In genomic region chr11:83294133-83294532, GRCm38 (mm10) we compare ENCODE assay signal across 24 mouse cellular contexts. TPM values are rescaled to one million over a fixed set of nuclear protein-coding genes. Genes with fewer than 3 reads are reported as not detected.
DNase-seq lines count a peak whose midpoint lies in the region; ATAC-seq lines count a peak whose summit lies in the region.
"Had no signal": no experiment of that assay in that cellular context is flagged by ENCODE, and none has a peak within 500 bp of the region (broad histone marks: within the 10 kb centered on the region; RNA-seq: fewer than 3 reads in every experiment).

No protein-coding gene starts in this region.

- no peak overlapping the region for H3K9ac ChIP-seq in heart, embryonic 15.5 days
- H3K9ac ChIP-seq in liver, embryonic 11.5 days (ENCODE audit: low read depth, low read length): no peak overlapping the region
- no peak overlapping the region for H3K9ac ChIP-seq in embryonic facial prominence, embryonic 13.5 days
- no peak overlapping the region for H3K9ac ChIP-seq in liver, embryonic 15.5 days
- H3K9ac ChIP-seq: hindbrain, embryonic 14.5 days; neural tube, embryonic 15.5 days had no signal

- no peak for DNase-seq in heart, postnatal 10 days
- no peak for DNase-seq in liver, embryonic 11.5 days (ENCODE audit: low spot score)
- no peak for DNase-seq in liver
- DNase-seq in MN1 (ENCODE audit: low spot score): no peak
- DNase-seq: adrenal gland, postnatal 25 days; cerebellum, adult 11 months; gastrocnemius, postnatal 14 days; heart, adult 2 months; kidney, adult 18-20 months; kidney, postnatal 10 days; midbrain, embryonic 14.5 days; right cerebral cortex, postnatal 14 days; spleen, adult 18-20 months; thymus, postnatal 36 days had no signal

- no peak overlapping the region for H3K27ac ChIP-seq in heart, embryonic 15.5 days
- no peak overlapping the region for H3K27ac ChIP-seq in liver, embryonic 11.5 days (ENCODE audit: low read depth, low read length)
- H3K27ac ChIP-seq in embryonic facial prominence, embryonic 13.5 days: no peak overlapping the region
- H3K27ac ChIP-seq in liver, embryonic 15.5 days (replicated peaks): no peak overlapping the region
- H3K27ac ChIP-seq: heart, adult 2 months; hindbrain, embryonic 14.5 days; neural tube, embryonic 15.5 days had no signal

- H3K4me2 ChIP-seq in heart, embryonic 15.5 days: peak overlapping the region; percentile 66
- peak overlapping the region; percentile 83; the same call in 1 of the 2 replicates for H3K4me2 ChIP-seq in liver, embryonic 11.5 days
- H3K4me2 ChIP-seq in embryonic facial prominence, embryonic 13.5 days: peak overlapping the region; percentile 77; the same call in 1 of the 2 replicates
- peak overlapping the region; percentile 76 for H3K4me2 ChIP-seq in liver, embryonic 15.5 days

- 86% methylated on average over 2 of the region's 2 CpGs for WGBS in heart, embryonic 15.5 days
- WGBS in liver, embryonic 11.5 days: 87% methylated on average over 2 of the region's 2 CpGs
- WGBS in embryonic facial prominence, embryonic 13.5 days: 90% methylated on average over 2 of the region's 2 CpGs
- 93% methylated on average over 2 of the region's 2 CpGs for WGBS in liver, embryonic 15.5 days (ENCODE audit: insufficient replicate concordance)

- H3K4me3 ChIP-seq in heart, embryonic 15.5 days: no peak overlapping the region; the same call in 1 of the 2 replicates
- H3K4me3 ChIP-seq in liver, embryonic 11.5 days (ENCODE audit: low read depth, low read length): no peak overlapping the region
- no peak overlapping the region for H3K4me3 ChIP-seq in embryonic facial prominence, embryonic 13.5 days
- peak overlapping the region; percentile 74; the same call in 1 of the 2 replicates for H3K4me3 ChIP-seq in liver, embryonic 15.5 days (replicated peaks)
- H3K4me3 ChIP-seq: heart, adult 2 months had no signal

- no peak for ATAC-seq in heart, embryonic 15.5 days (replicated peaks; ENCODE audit: insufficient number of reproducible peaks, insufficient read depth, low FRiP score, low read depth)
- no peak for ATAC-seq in liver, embryonic 11.5 days (replicated peaks; ENCODE audit: low FRiP score)
- no peak for ATAC-seq in embryonic facial prominence, embryonic 13.5 days (ENCODE audit: insufficient number of reproducible peaks, insufficient read depth, low FRiP score, low TSS enrichment, low read depth)
- no peak for ATAC-seq in liver, embryonic 15.5 days (ENCODE audit: insufficient read depth)
- ATAC-seq: activated CD4-positive, CD25-positive, alpha-beta regulatory T cell, adult 4 months; lung, postnatal 0 days had no signal

- intact Hi-C loops in heart, postnatal 10 days (cut with DNase I): loop anchor here (10.0 kb wide), 1 partner anchor 529 kb away; the partner anchor contains the start of genes Cct6b and Zfp830

- H3K27me3 ChIP-seq in heart, embryonic 15.5 days: no peaks in the 10 kb centered on the region
- H3K27me3 ChIP-seq in liver, embryonic 11.5 days (replicated peaks; ENCODE audit: control insufficient read depth, insufficient read depth, low read length): no peaks in the 10 kb centered on the region
- no peaks in the 10 kb centered on the region for H3K27me3 ChIP-seq in embryonic facial prominence, embryonic 13.5 days
- no peaks in the 10 kb centered on the region for H3K27me3 ChIP-seq in liver, embryonic 15.5 days
- H3K27me3 ChIP-seq: neural tube, embryonic 15.5 days had no signal

- H3K9me3 ChIP-seq in heart, embryonic 15.5 days (replicated peaks): no peaks in the 10 kb centered on the region
- H3K9me3 ChIP-seq in liver, embryonic 11.5 days (ENCODE audit: control insufficient read depth, low read length): no peaks in the 10 kb centered on the region
- H3K9me3 ChIP-seq in embryonic facial prominence, embryonic 13.5 days: no peaks in the 10 kb centered on the region
- no peaks in the 10 kb centered on the region for H3K9me3 ChIP-seq in liver, embryonic 15.5 days (replicated peaks)
- H3K9me3 ChIP-seq: neural tube, embryonic 15.5 days had no signal

- peaks cover 20% of the 10 kb centered on the region; the same call in 1 of the 2 replicates for H3K36me3 ChIP-seq in heart, embryonic 15.5 days
- H3K36me3 ChIP-seq in liver, embryonic 11.5 days (ENCODE audit: control insufficient read depth, insufficient read depth, low read length): peaks cover 8% of the 10 kb centered on the region; the same call in 1 of the 2 replicates
- peaks cover 14% of the 10 kb centered on the region for H3K36me3 ChIP-seq in embryonic facial prominence, embryonic 13.5 days
- H3K36me3 ChIP-seq in liver, embryonic 15.5 days (replicated peaks): peaks cover 36% of the 10 kb centered on the region

- peaks cover 33% of the 10 kb centered on the region for H3K4me1 ChIP-seq in heart, embryonic 15.5 days (replicated peaks)
- peaks cover 26% of the 10 kb centered on the region for H3K4me1 ChIP-seq in liver, embryonic 11.5 days (replicated peaks; ENCODE audit: control insufficient read depth, insufficient read depth, low read length)
- H3K4me1 ChIP-seq in embryonic facial prominence, embryonic 13.5 days: peaks cover 32% of the 10 kb centered on the region
- peaks cover 59% of the 10 kb centered on the region for H3K4me1 ChIP-seq in liver, embryonic 15.5 days (replicated peaks)

RNA-seq across cellular contexts. Expression of gene Ap2b1, which starts 4.7 kb away (rescaled TPM):
- polyA plus RNA-seq in heart, embryonic 15.5 days (2015; fragmentation: Nextera tagmentation; extraction: Ambion mirVana): 32.1 and 39.5 TPM in 2 replicates
- total RNA-seq in heart, postnatal 10 days (2021): 10 to 100 TPM; 73.2 to 81.4 TPM
- 52.2 and 56.3 TPM in 2 replicates for polyA plus RNA-seq in liver, embryonic 11.5 days (2014; fragmentation: Nextera tagmentation; extraction: Ambion mirVana)
- polyA plus RNA-seq in embryonic facial prominence, embryonic 13.5 days (2015; fragmentation: Nextera tagmentation; extraction: Ambion mirVana): 56.8 and 57.6 TPM in 2 replicates
- polyA plus RNA-seq in liver, embryonic 15.5 days (2015; fragmentation: Nextera tagmentation; extraction: Ambion mirVana): 18.6 and 19.6 TPM in 2 replicates

RNA-seq across cellular contexts. Expression of gene Slfn14, which starts 7.6 kb away (rescaled TPM):
- 0.20 and 0.41 TPM in 2 replicates for polyA plus RNA-seq in heart, embryonic 15.5 days (2015; fragmentation: Nextera tagmentation; extraction: Ambion mirVana)
- under 1 TPM; 0.10 to 0.15 TPM for total RNA-seq in heart, postnatal 10 days (2021)
- 2.1 and 2.4 TPM in 2 replicates for polyA plus RNA-seq in liver, embryonic 11.5 days (2014; fragmentation: Nextera tagmentation; extraction: Ambion mirVana)
- polyA plus RNA-seq in embryonic facial prominence, embryonic 13.5 days (2015; fragmentation: Nextera tagmentation; extraction: Ambion mirVana): 0.21 and 0.51 TPM in 2 replicates
- 32.3 and 37.0 TPM in 2 replicates for polyA plus RNA-seq in liver, embryonic 15.5 days (2015; fragmentation: Nextera tagmentation; extraction: Ambion mirVana)
- total RNA-seq: adrenal gland, postnatal 25 days; gastrocnemius, postnatal 14 days; layer of hippocampus, adult 18-20 months; layer of hippocampus, postnatal 25 days; megakaryocyte progenitor cell, adult 5-6 weeks had no signal
- polyA plus RNA-seq: activated CD4-positive, CD25-positive, alpha-beta regulatory T cell, adult 4 months; heart, adult 2 months; hindbrain, embryonic 14.5 days had no signal

RNA-seq across cellular contexts. Expression of gene Pex12, which starts 8.3 kb away (rescaled TPM):
- 7.9 and 8.9 TPM in 2 replicates for polyA plus RNA-seq in heart, embryonic 15.5 days (2015; fragmentation: Nextera tagmentation; extraction: Ambion mirVana)
- 10 to 100 TPM; 12.8 to 12.9 TPM for total RNA-seq in heart, postnatal 10 days (2021)
- polyA plus RNA-seq in liver, embryonic 11.5 days (2014; fragmentation: Nextera tagmentation; extraction: Ambion mirVana): 12.4 and 13.7 TPM in 2 replicates
- 14.9 and 15.4 TPM in 2 replicates for polyA plus RNA-seq in embryonic facial prominence, embryonic 13.5 days (2015; fragmentation: Nextera tagmentation; extraction: Ambion mirVana)
- 5.1 and 5.4 TPM in 2 replicates for polyA plus RNA-seq in liver, embryonic 15.5 days (2015; fragmentation: Nextera tagmentation; extraction: Ambion mirVana)
